Comparison of ENCODE assay signal across 17 mouse cellular contexts in the genomic region with DNA sequence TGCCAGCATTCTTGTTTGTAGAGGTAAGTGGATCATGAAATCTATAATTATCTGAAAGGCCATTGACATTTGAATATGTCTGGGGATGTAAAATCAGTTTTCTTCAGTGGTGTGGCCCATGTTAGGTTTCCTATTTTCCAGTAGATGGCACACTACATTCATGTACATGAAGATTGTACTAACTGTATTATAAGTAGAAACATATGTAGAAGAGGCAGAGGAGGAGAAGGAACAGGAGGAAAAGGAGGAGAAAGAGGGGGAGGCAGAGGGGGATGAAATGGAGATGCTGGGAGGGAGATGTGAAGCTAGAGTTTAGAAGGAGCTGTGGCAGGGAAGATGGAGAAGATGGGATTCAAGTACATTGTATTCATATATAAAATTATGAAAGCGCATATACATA.
DNase-seq lines count a peak whose midpoint lies in the region; ATAC-seq and TF ChIP-seq lines count a peak whose summit lies in the region.
"Had no signal": no experiment of that assay in that cellular context is flagged by ENCODE, and none has a peak within 500 bp of the region (broad histone marks: within the 10 kb centered on the region; RNA-seq: fewer than 3 reads in every experiment).

No protein-coding gene starts in this region.

- H3K9me3 ChIP-seq in forebrain, embryonic 15.5 days, result no peaks in the 10 kb centered on the region
- no peaks in the 10 kb centered on the region for H3K9me3 ChIP-seq in liver, embryonic 11.5 days (ENCODE audit: control insufficient read depth, low read length)
- H3K9me3 ChIP-seq: limb, embryonic 15.5 days had no signal

- intact Hi-C loops in left cerebral cortex, adult 2 months (cut with DNase I), result loop anchor here (10.0 kb wide), 2 partner anchors 863 to 983 kb away; partner anchors contain the start of gene Gabra1
- intact Hi-C loops in left cerebral cortex, postnatal 4 days (cut with DNase I), result loop anchor here (5.0 kb wide), 1 partner anchor 1210 kb away; no protein-coding TSS in a partner anchor

- no peaks in the 10 kb centered on the region for H3K27me3 ChIP-seq in forebrain, embryonic 15.5 days
- no peaks in the 10 kb centered on the region for H3K27me3 ChIP-seq in liver, embryonic 11.5 days (replicated peaks; ENCODE audit: control insufficient read depth, insufficient read depth, low read length)
- H3K27me3 ChIP-seq: limb, embryonic 15.5 days; Patski had no signal

- H3K27ac ChIP-seq in left cerebral cortex, adult 2 months, result no peak overlapping the region
- no peak overlapping the region for H3K27ac ChIP-seq in forebrain, embryonic 15.5 days (replicated peaks)
- no peak overlapping the region for H3K27ac ChIP-seq in liver, embryonic 11.5 days (ENCODE audit: low read depth, low read length)
- H3K27ac ChIP-seq: limb, embryonic 15.5 days had no signal

- H3K9ac ChIP-seq in forebrain, embryonic 15.5 days (replicated peaks), result no peak overlapping the region
- no peak overlapping the region for H3K9ac ChIP-seq in liver, embryonic 11.5 days (ENCODE audit: low read depth, low read length)
- H3K9ac ChIP-seq: limb, embryonic 15.5 days had no signal

- no peak for DNase-seq in frontal cortex, postnatal 14 days (ENCODE audit: low spot score in 2 of 2)
- DNase-seq in left cerebral cortex, adult 2 months (ENCODE audit: extremely low spot score in 1 of 2, low spot score in 2 of 2), result no peak
- no peak for DNase-seq in left cerebral cortex, postnatal 4 days
- peak; percentile 45 for DNase-seq in brain, adult 2 months (ENCODE audit: low read depth, low spot score)
- no peak for DNase-seq in liver, embryonic 11.5 days (ENCODE audit: low spot score)
- DNase-seq: adrenal gland, adult 8-10 months; cerebellum, adult 11 months; heart, adult 18-20 months; kidney, postnatal 10 days; lung, postnatal 14 days; thymus, postnatal 36 days had no signal

- H3K4me3 ChIP-seq in left cerebral cortex, adult 2 months, result no peak overlapping the region
- no peak overlapping the region for H3K4me3 ChIP-seq in forebrain, embryonic 15.5 days
- no peak overlapping the region for H3K4me3 ChIP-seq in liver, embryonic 11.5 days (ENCODE audit: low read depth, low read length)
- H3K4me3 ChIP-seq: limb, embryonic 15.5 days had no signal

- no peak overlapping the region for H3K4me2 ChIP-seq in forebrain, embryonic 15.5 days (replicated peaks)
- H3K4me2 ChIP-seq in liver, embryonic 11.5 days, result no peak overlapping the region
- H3K4me2 ChIP-seq: limb, embryonic 15.5 days had no signal

- no peaks in the 10 kb centered on the region for H3K4me1 ChIP-seq in forebrain, embryonic 15.5 days
- no peaks in the 10 kb centered on the region for H3K4me1 ChIP-seq in liver, embryonic 11.5 days (replicated peaks; ENCODE audit: control insufficient read depth, insufficient read depth, low read length)
- H3K4me1 ChIP-seq: limb, embryonic 15.5 days had no signal

- TF ChIP-seq CTCF in left cerebral cortex, adult 2 months (IDR thresholded peaks at IDR 0.05), result peak; percentile 55

- 93% methylated on average over 1 of the region's 1 CpGs for WGBS in forebrain, embryonic 15.5 days
- 92% methylated on average over 1 of the region's 1 CpGs for WGBS in liver, embryonic 11.5 days

- peak; percentile 98 for ATAC-seq in frontal cortex, adult (ENCODE audit: low TSS enrichment)
- ATAC-seq in forebrain, embryonic 15.5 days (replicated peaks), result peak; percentile 71
- ATAC-seq in megakaryocyte, adult 5-6 weeks (ENCODE audit: poor library complexity, severe bottlenecking), result no peak
- ATAC-seq in liver, embryonic 11.5 days (replicated peaks; ENCODE audit: low FRiP score), result no peak
- ATAC-seq: CD4-positive, CD25-positive, alpha-beta regulatory T cell, adult 4 months; Patski had no signal

- H3K36me3 ChIP-seq in forebrain, embryonic 15.5 days, result no peaks in the 10 kb centered on the region
- H3K36me3 ChIP-seq in liver, embryonic 11.5 days (ENCODE audit: control insufficient read depth, insufficient read depth, low read length), result no peaks in the 10 kb centered on the region
- H3K36me3 ChIP-seq: limb, embryonic 15.5 days had no signal

Comparison
In these comparisons a context has a peak if more than half of its experiments do, and no peak if none do; other contexts are left out.
1. ATAC-seq: peak in frontal cortex, adult (single experiment) and forebrain, embryonic 15.5 days (single experiment); none in megakaryocyte, adult 5-6 weeks (single experiment) and liver, embryonic 11.5 days (single experiment).